In genomic region chr9:96491810-96492209, GRCm38 (mm10) we compare ENCODE assay signal across 9 mouse cellular contexts. TPM values are rescaled to one million over a fixed set of nuclear protein-coding genes. Genes with fewer than 3 reads are reported as not detected.
DNase-seq lines count a peak whose midpoint lies in the region; ATAC-seq and TF ChIP-seq lines count a peak whose summit lies in the region.
"Had no signal": no experiment of that assay in that cellular context is flagged by ENCODE, and none has a peak within 500 bp of the region (broad histone marks: within the 10 kb centered on the region; RNA-seq: fewer than 3 reads in every experiment).

No protein-coding gene starts in this region.

- peak; percentile 35 to 56 for DNase-seq in layer of hippocampus, postnatal 10 days (ENCODE audit: low spot score in 2 of 2)
- DNase-seq in layer of hippocampus, adult 9-11 months = no peak
- DNase-seq in MEL (ENCODE audit: low read depth, low spot score) = peak; percentile 72
- peak; percentile 32 for DNase-seq in brain, adult 2 months (ENCODE audit: low read depth, low spot score)
- peak; percentile 74 for DNase-seq in lung, embryonic 14.5 days
- DNase-seq in stomach, postnatal 0 days (ENCODE audit: low spot score) = peak; percentile 48
- DNase-seq in layer of hippocampus, postnatal 14 days (ENCODE audit: low spot score in 2 of 2) = no peak

- WGBS in lung, embryonic 14.5 days = 38% methylated on average over 12 of the region's 12 CpGs
- 33% methylated on average over 12 of the region's 12 CpGs for WGBS in stomach, postnatal 0 days

- H3K36me3 ChIP-seq in MEL (ENCODE audit: control insufficient read depth in 1 of 2, insufficient read depth in 2 of 2, low read length in 2 of 2) = no peaks in the 10 kb centered on the region
- no peaks in the 10 kb centered on the region for H3K36me3 ChIP-seq in lung, embryonic 14.5 days (ENCODE audit: insufficient read depth)
- H3K36me3 ChIP-seq in stomach, postnatal 0 days (ENCODE audit: control insufficient read depth, insufficient read depth, low read length) = no peaks in the 10 kb centered on the region

- no peak for TF ChIP-seq EP300 in MEL (IDR thresholded peaks at IDR 0.05; ENCODE audit: low read depth in 1 of 2, low read length in 2 of 2)
- no peak for TF ChIP-seq EP300 in stomach, postnatal 0 days (optimal IDR thresholded peaks at IDR 0.05)

- H3K27ac ChIP-seq in MEL (ENCODE audit: control insufficient read depth, low read depth, low read length) = no peak overlapping the region
- no peak overlapping the region for H3K27ac ChIP-seq in lung, embryonic 14.5 days (ENCODE audit: low read depth)
- no peak overlapping the region for H3K27ac ChIP-seq in stomach, postnatal 0 days (replicated peaks)

- peak overlapping the region; percentile 45 for H3K9ac ChIP-seq in MEL (ENCODE audit: control insufficient read depth, low read depth, low read length, poor library complexity, severe bottlenecking)
- H3K9ac ChIP-seq in lung, embryonic 14.5 days = no peak overlapping the region
- H3K9ac ChIP-seq in stomach, postnatal 0 days (ENCODE audit: low read length) = no peak overlapping the region

- peaks cover 0 to 2% of the 10 kb centered on the region in 2 experiments; a peak in 1 of 4 replicates for H3K4me1 ChIP-seq in MEL (ENCODE audit: control insufficient read depth in 1 of 2, insufficient read depth in 2 of 2, low read length in 2 of 2)
- H3K4me1 ChIP-seq in lung, embryonic 14.5 days (ENCODE audit: insufficient read depth) = no peaks in the 10 kb centered on the region
- H3K4me1 ChIP-seq in stomach, postnatal 0 days (replicated peaks; ENCODE audit: control insufficient read depth, insufficient read depth) = 0 out of 2 replicates have a peak, but pooled peaks cover 2% of the 10 kb centered on the region

- H3K4me3 ChIP-seq in MEL (ENCODE audit: control insufficient read depth in 1 of 2, insufficient read depth in 1 of 2, low read depth in 2 of 2, low read length in 2 of 2) = peak overlapping the region; percentile 32 to 43; a peak in 2 of 4 replicates
- H3K4me3 ChIP-seq in lung, embryonic 14.5 days (ENCODE audit: low read depth, low read length) = no peak overlapping the region
- no peak overlapping the region for H3K4me3 ChIP-seq in stomach, postnatal 0 days (ENCODE audit: low read depth, low read length)

- no peaks in the 10 kb centered on the region; a peak in 1 of 4 replicates for H3K27me3 ChIP-seq in MEL (ENCODE audit: control insufficient read depth in 1 of 2, insufficient read depth in 2 of 2, low read length in 2 of 2)
- no peaks in the 10 kb centered on the region for H3K27me3 ChIP-seq in lung, embryonic 14.5 days (ENCODE audit: insufficient read depth, low read length)
- H3K27me3 ChIP-seq in stomach, postnatal 0 days (ENCODE audit: control insufficient read depth, insufficient read depth, low read length) = no peaks in the 10 kb centered on the region

- H3K9me3 ChIP-seq in MEL (replicated peaks; ENCODE audit: insufficient read depth, low read length) = no peaks in the 10 kb centered on the region
- H3K9me3 ChIP-seq in lung, embryonic 14.5 days (ENCODE audit: low read depth, low read length) = no peaks in the 10 kb centered on the region
- no peaks in the 10 kb centered on the region for H3K9me3 ChIP-seq in stomach, postnatal 0 days (ENCODE audit: control insufficient read depth, low read length)

- ATAC-seq in granulocyte monocyte progenitor cell, adult 5-6 weeks (replicated peaks; ENCODE audit: poor library complexity, severe bottlenecking) = peak; percentile 85
- peak; percentile 44; the same call in 1 of the 2 replicates for ATAC-seq in lung, embryonic 14.5 days (ENCODE audit: insufficient read depth)
- no peak for ATAC-seq in stomach, postnatal 0 days (ENCODE audit: low FRiP score, low TSS enrichment)

- no peaks in the 10 kb centered on the region for H3K79me2 ChIP-seq in MEL (ENCODE audit: control insufficient read depth, insufficient read depth, low read length, poor library complexity)

- TF ChIP-seq RAD21 in MEL (IDR thresholded peaks at IDR 0.05; ENCODE audit: low read depth, low read length) = peak; percentile 66

- no peak for TF ChIP-seq POLR2A in MEL (IDR thresholded peaks at IDR 0.05; ENCODE audit: control insufficient read depth in 1 of 2, insufficient read depth in 1 of 2, low read depth in 1 of 2, low read length in 2 of 2, poor library complexity in 1 of 2)

- H3K4me2 ChIP-seq in lung, embryonic 14.5 days = 0 out of 2 replicates have a peak overlapping the region, but pooled peaks have one; percentile 25
- H3K4me2 ChIP-seq in stomach, postnatal 0 days (replicated peaks; ENCODE audit: low read depth) = no peak overlapping the region

- peak; percentile 87 to 93 (median 90) for TF ChIP-seq CTCF in MEL (IDR thresholded peaks at IDR 0.05 in 2 of 3, conservative IDR thresholded peaks at IDR 0.05 in 1 of 3; ENCODE audit: control insufficient read depth in 1 of 3, insufficient read depth in 1 of 3, low read depth in 2 of 3, low read length in 3 of 3, poor library complexity in 1 of 3, severe bottlenecking in 1 of 3)
- TF ChIP-seq CTCF in lung, embryonic 14.5 days (IDR thresholded peaks at IDR 0.05; ENCODE audit: low read depth) = peak; percentile 85
- peak; percentile 87 for TF ChIP-seq CTCF in stomach, postnatal 0 days (IDR thresholded peaks at IDR 0.05; ENCODE audit: low read depth)

TF ChIP-seq in MEL, 35 proteins besides CTCF, POLR2A, EP300 and RAD21:
- no peak for TF ChIP-seq MYB (IDR thresholded peaks at IDR 0.05; ENCODE audit: low read depth, low read length)
- peak; percentile 34; the same call in 1 of the 2 replicates for TF ChIP-seq MYC (IDR thresholded peaks at IDR 0.05; ENCODE audit: low read depth, low read length)
- TF ChIP-seq ZC3H11A (IDR thresholded peaks at IDR 0.05; ENCODE audit: low read depth, low read length) = peak; percentile 69
- 0 out of 2 replicates have a peak, but pooled peaks have one; percentile 10 for TF ChIP-seq ZNF384 (IDR thresholded peaks at IDR 0.05; ENCODE audit: low read depth, low read length)
- TF ChIP-seq SMC3 (IDR thresholded peaks at IDR 0.05; ENCODE audit: low read depth, low read length) = peak; percentile 97
- no peak for TF ChIP-seq RCOR1 (IDR thresholded peaks at IDR 0.05; ENCODE audit: low read depth, low read length)

RNA-seq across cellular contexts. Expression of gene Rnf7, which starts 13.3 kb away (rescaled TPM):
- total RNA-seq in layer of hippocampus, postnatal 10 days (2021) = 10 to 100 TPM; 52.1 to 64.0 TPM
- total RNA-seq in MEL (2012; rRNA removed) = 138 and 157 TPM in 2 replicates
- 100 to 1,000 TPM in 1 of 2 experiments, not detected in 1; 105 TPM for polyA plus RNA-seq in MEL (2012; ENCODE audit: insufficient read depth in 1 of 2, insufficient read length in 2 of 2, low read depth in 1 of 2, low replicate concordance in 2 of 2, missing spikeins in 1 of 2)
- total RNA-seq in granulocyte monocyte progenitor cell, adult 5-6 weeks (2014; fragmentation: Nextera tagmentation) = 109 and 110 TPM in 2 replicates
- 53.9 and 72.0 TPM in 2 replicates for total RNA-seq in granulocyte monocyte progenitor cell, adult 5-6 weeks (2017)
- polyA plus RNA-seq in lung, embryonic 14.5 days (2014; fragmentation: Nextera tagmentation; extraction: Ambion mirVana) = 242 and 260 TPM in 2 replicates
- polyA plus RNA-seq in stomach, postnatal 0 days (2015; fragmentation: Nextera tagmentation; extraction: Ambion mirVana) = 163 and 169 TPM in 2 replicates
- total RNA-seq in layer of hippocampus, postnatal 14 days (2021) = 10 to 100 TPM; 46.2 to 54.1 TPM

RNA-seq across cellular contexts. Expression of gene Gm28729, which starts 33.3 kb away (rescaled TPM):
- total RNA-seq in layer of hippocampus, postnatal 10 days (2021) = under 1 TPM; 0.41 to 0.49 TPM
- total RNA-seq in MEL (2012; rRNA removed) = not detected in 2 replicates
- polyA plus RNA-seq in MEL (2012; ENCODE audit: insufficient read depth in 1 of 2, insufficient read length in 2 of 2, low read depth in 1 of 2, low replicate concordance in 2 of 2, missing spikeins in 1 of 2) = not detected
- not detected in 2 replicates for total RNA-seq in granulocyte monocyte progenitor cell, adult 5-6 weeks (2014; fragmentation: Nextera tagmentation)
- not detected in 2 replicates for total RNA-seq in granulocyte monocyte progenitor cell, adult 5-6 weeks (2017)
- polyA plus RNA-seq in lung, embryonic 14.5 days (2014; fragmentation: Nextera tagmentation; extraction: Ambion mirVana) = not detected in 2 replicates
- not detected in 2 replicates for polyA plus RNA-seq in stomach, postnatal 0 days (2015; fragmentation: Nextera tagmentation; extraction: Ambion mirVana)
- under 1 TPM; 0.38 to 0.81 TPM for total RNA-seq in layer of hippocampus, postnatal 14 days (2021)
- polyA plus RNA-seq: heart, embryonic 16.5 days had no signal

Comparison
In these comparisons a context has a peak if more than half of its experiments do, and no peak if none do; other contexts are left out.
1. DNase-seq: peak in layer of hippocampus, postnatal 10 days (2 of 2), MEL (single experiment), brain, adult 2 months (single experiment), lung, embryonic 14.5 days (single experiment) and stomach, postnatal 0 days (single experiment); none in layer of hippocampus, adult 9-11 months (single experiment) and layer of hippocampus, postnatal 14 days (0 of 2).
2. H3K4me3 ChIP-seq: peak in MEL (2 of 2); none in lung, embryonic 14.5 days (single experiment) and stomach, postnatal 0 days (single experiment).
3. Peak in every context shown above with its lines, with median percentiles within 50 percentile points of each other: CTCF ChIP-seq.